Mouse (Mus musculus) urinary bladder, postnatal 4 days (tissue): ENCODE data around the gene Rnasel.
"Not testable (repeated sequence)": the region's sequence is repeated elsewhere in the genome, so short reads cannot be mapped to it uniquely, and the experiment has no call there.

Experiments used
- DNase-seq, 2 experiments: peaks; one replicate each; pipeline ENCODE4 v3.0.0; 2021 to 2022; ENCODE audit warnings: low spot score in 2 of 2

The Rnasel gene

GRCm38 (mm10) chr1:153769571-153769970, 20.3 kb downstream of the Rnasel start:
- not testable (repeated sequence) for DNase-seq

- DNase-seq: no peak
These were observed 21.0 kb downstream of the Rnasel start for GRCm38 (mm10) chr1:153769998-153770775.

- DNase-seq: no peak
These were observed 21.5 kb downstream of the Rnasel start for GRCm38 (mm10) chr1:153770776-153771167.

- DNase-seq: no peak
These were observed 25.9 kb downstream of the Rnasel start for GRCm38 (mm10) chr1:153775174-153775573.

- no peak for DNase-seq
These were observed 27.0 kb downstream of the Rnasel start for GRCm38 (mm10) chr1:153776257-153776656.

- DNase-seq: no peak
These were observed 29.0 kb downstream of the Rnasel start for GRCm38 (mm10) chr1:153778205-153778604.

GRCm38 (mm10) chr1:153783339-153783738, 34.1 kb downstream of the Rnasel start:
- no peak for DNase-seq

GRCm38 (mm10) chr1:153785608-153786007, 36.4 kb downstream of the Rnasel start:
- DNase-seq: no peak

- no peak for DNase-seq
These were observed 41.5 kb downstream of the Rnasel start for GRCm38 (mm10) chr1:153790708-153791107.

GRCm38 (mm10) chr1:153794241-153794640, 45.0 kb downstream of the Rnasel start:
- DNase-seq: peak in 1 of 2 experiments; percentile 53

GRCm38 (mm10) chr1:153802691-153803090, 53.5 kb downstream of the Rnasel start:
- DNase-seq: no peak

- DNase-seq: no peak
These were observed 54.3 kb downstream of the Rnasel start for GRCm38 (mm10) chr1:153803530-153803929.

GRCm38 (mm10) chr1:153807390-153807993, 58.3 kb downstream of the Rnasel start:
- DNase-seq: peak; percentile 46 to 74
